Mouse (Mus musculus): ENCODE data around the gene Hist1h2af.

DNA sequence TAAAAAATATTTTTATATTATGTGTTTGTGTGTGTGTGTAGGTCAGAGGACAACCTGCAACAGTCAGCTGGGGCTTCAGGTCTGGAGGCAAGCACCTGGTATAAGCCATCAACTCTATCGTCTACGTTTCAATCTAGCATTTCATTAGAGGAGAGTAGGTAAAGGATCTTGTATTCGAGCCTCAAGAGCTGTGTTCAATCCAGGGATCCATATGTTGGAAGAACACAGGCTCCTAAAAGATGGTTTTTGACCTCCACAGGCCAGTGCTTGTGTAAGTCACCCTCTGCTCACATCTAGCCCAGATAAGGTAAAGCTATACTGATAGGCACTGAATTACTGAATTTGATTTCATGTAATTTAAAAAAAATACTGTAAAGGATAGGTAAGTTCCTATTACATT is 23.2 kb downstream of the Hist1h2af start:
- TF ChIP-seq CTCF (IDR thresholded peaks at IDR 0.05; ENCODE audit: extremely low read depth, insufficient read length, insufficient replicate concordance, low read depth, low read length) (no peak), POLR2A (IDR thresholded peaks at IDR 0.05; ENCODE audit: low read depth, low read length) (no peak)
